Mouse (Mus musculus): ENCODE results near the gene Zmym4.

DNA sequence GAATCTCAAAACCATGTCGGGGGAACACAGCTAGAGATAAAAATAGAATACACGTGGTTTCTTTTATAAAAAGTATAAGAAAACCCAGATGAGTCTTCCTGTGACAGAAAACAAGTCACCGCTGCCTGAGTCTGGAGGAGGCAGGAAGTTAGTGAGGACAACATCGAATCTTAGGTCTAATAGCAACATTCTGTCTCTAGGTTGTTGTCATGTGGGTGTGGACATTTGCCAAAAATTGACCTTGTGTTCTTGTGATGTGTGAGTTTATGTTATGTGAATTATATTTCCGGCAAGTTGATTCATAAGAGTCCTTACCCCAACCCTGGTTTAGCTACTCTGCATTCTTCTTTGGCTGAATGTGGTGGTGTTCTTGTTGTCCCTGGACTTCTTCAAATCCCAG, 154.7 kb downstream of the Zmym4 start:
- TF ChIP-seq POLR2A (IDR thresholded peaks at IDR 0.05; ENCODE audit: low read depth, low read length) (no peak), CTCF (IDR thresholded peaks at IDR 0.05; ENCODE audit: extremely low read depth, insufficient read depth, insufficient read length, insufficient replicate concordance) (no peak)
